Mouse (Mus musculus) gonadal fat pad, adult 2 months (tissue): ENCODE results near the gene Taf9. TPM values are rescaled to one million over a fixed set of nuclear protein-coding genes. Genes with fewer than 3 reads are reported as not detected.

Source experiments
- DNase-seq: peaks from one replicate; pipeline ENCODE4 v3.0.0-alpha.2; 2012; ENCODE audit warnings: low read depth
- polyA plus RNA-seq: library from polyadenylated mRNA; depleted of rRNA; stranded (reverse); fragments of >200 nt; gene quantifications from 2 replicates; pipeline ENCODE4 v1.2.3, GENCODE M21; 2012; rRNA removed

Taf9 gene
- polyA plus RNA-seq, 1 experiment, result 2.6 TPM

DNA sequence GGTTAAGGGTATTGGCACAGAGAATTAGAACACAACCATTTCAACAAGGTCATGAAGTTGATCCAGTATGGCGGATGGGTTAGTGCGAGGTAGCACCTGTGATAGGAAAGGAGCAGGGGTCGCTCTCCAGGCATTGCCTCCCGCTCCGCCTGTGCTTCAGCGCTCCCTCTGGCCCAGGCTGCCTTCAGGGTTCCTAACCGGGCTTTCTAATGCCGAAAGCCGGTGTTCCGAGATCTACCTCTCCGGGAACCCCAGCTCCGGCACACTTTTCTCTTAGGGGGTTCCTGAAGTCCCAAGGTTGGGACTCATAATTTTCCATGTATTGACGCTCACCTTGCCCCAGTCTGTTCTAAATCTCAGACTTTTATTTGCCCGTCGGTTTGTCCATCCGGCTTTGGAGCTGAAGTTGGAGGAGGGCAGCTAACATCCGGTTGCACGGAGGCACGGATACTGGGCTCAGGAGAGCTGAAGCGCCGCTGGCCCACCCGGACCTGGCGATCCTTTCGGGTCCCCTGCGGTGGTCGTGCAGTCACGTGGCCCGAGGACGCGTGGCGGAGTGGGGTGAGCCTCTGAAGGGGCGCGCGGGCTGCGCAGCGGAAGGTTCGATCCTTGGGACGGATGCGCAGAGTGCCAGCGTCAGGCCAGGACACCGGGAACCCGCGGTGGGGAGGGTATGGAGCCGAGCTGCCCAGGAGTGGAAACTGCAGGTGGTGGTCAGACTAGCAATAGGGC lies 18.1 kb downstream of the Taf9 start, which contains the start of gene Ccdc125:
Gene Ccdc125, plus strand, starts transcription at position 427 of the 732 bp plus-strand sequence.
- no peak for DNase-seq

GRCm38 (mm10) chr13:100670181-100670741 lies 18.9 kb downstream of the Taf9 start:
- no peak for DNase-seq

GRCm38 (mm10) chr13:100675936-100676635 lies 24.7 kb downstream of the Taf9 start:
- no peak for DNase-seq

DNA sequence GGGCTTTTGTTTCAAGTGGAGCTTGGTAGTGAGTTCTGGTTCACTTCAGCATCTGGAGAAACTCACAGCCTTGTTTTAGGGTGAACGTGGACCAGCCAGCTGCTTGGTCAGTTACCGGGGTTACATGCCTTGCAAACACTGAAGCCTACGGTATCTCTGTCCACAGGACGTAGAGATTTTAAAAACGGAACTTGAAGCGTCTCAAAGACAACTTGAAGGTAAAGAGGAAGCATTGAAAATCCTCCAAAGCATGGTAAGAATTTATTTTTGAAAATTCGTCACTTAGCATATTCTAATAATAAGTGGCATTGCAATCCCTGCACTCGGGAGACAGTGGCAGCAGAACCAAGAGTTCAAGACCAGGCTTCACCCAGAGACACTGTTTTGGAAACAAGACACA lies 30.2 kb downstream of the Taf9 start:
- no peak for DNase-seq

GRCm38 (mm10) chr13:100682837-100683236 lies 31.5 kb downstream of the Taf9 start:
- DNase-seq, result no peak

DNA sequence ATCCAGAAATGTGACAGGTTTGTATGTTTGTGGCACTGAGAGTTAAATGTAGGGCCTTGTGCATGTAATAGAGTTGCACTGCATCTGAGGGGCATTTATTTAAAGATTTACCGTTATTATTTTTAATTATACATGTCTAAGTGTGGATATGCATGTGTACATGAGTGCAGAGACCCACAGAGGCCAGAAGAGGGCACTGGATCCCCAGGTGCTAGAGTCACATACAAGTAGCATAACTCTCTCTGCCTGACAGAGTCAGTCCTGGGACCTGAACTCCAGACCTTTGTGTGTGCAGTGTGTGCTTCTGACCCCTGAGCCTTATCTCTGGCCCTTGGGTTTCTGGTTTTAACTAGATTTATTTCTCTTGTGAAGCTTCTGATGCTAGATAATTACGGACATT lies 33.0 kb downstream of the Taf9 start:
- DNase-seq, result no peak

DNA sequence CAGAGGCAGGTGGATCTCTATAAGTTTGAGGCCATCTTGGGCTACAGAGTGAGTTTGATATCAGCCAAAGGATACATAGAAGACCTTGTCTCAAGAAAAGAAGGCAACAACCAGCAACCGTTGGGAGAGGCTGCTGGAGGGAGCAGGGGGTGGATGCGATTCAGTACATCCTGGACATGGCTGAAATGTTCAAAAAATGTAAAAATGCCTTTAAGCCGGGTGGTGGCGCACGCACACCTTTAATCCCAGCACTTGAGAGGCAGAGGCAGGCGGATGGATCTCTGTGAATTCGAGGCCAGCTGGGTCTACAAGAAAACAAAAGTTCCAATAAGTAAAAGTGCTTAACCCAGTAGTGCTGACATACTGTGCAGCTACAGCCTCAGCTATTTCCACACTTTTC lies 36.1 kb downstream of the Taf9 start:
- DNase-seq, result no peak

GRCm38 (mm10) chr13:100697541-100697940 lies 46.2 kb downstream of the Taf9 start:
- DNase-seq, result no peak

DNA sequence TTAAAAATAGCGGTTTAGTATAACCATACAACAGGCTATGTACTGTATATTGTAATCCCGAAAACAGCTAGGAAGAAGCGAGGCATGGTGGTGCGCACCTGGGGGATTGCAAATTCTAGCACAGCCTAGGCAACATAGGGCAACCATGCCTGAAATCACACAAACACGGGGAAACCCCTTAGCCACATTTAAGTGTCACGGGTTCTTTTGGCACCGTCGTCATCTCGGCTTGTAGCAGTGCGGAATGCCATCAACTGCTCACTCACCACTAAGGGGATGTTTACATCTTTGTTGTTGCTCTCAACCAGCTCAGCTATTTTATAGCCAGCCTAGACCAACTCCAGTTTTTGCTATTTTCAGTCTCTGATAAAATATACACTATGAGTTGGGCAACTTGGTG lies 47.5 kb downstream of the Taf9 start:
- no peak for DNase-seq

GRCm38 (mm10) chr13:100703468-100703867 lies 52.1 kb downstream of the Taf9 start:
- no peak for DNase-seq

Other genes starting within 250 kb of the Taf9 start
- 0.54 and 0.94 TPM in 2 replicates for gene Naip1, start 198.7 kb upstream of the Taf9 start, polyA plus RNA-seq
- gene Gtf2h2, start 159.0 kb upstream of the Taf9 start, polyA plus RNA-seq, result 13.5 and 18.3 TPM in 2 replicates
- gene Ocln, start 98.9 kb upstream of the Taf9 start, polyA plus RNA-seq, result 10.0 and 12.8 TPM in 2 replicates
- 10.3 and 12.6 TPM in 2 replicates for gene Marveld2, start 34.6 kb upstream of the Taf9 start, polyA plus RNA-seq
- 50.3 and 61.2 TPM in 2 replicates for gene Ak6, start 600 bp upstream of the Taf9 start, polyA plus RNA-seq
- 5.5 and 5.8 TPM in 2 replicates for gene Rad17, start 528 bp upstream of the Taf9 start, polyA plus RNA-seq
- gene Ccdc125, start 18.1 kb downstream of the Taf9 start, polyA plus RNA-seq, result 2.2 and 3.5 TPM in 2 replicates
- gene Cdk7, start 79.4 kb downstream of the Taf9 start, polyA plus RNA-seq, result 19.7 and 20.7 TPM in 2 replicates
- 43.7 and 45.6 TPM in 2 replicates for gene Mrps36, start 93.1 kb downstream of the Taf9 start, polyA plus RNA-seq
- gene Cenph, start 124.3 kb downstream of the Taf9 start, polyA plus RNA-seq, result 0.38 and 0.45 TPM in 2 replicates
- 2.2 and 3.5 TPM in 2 replicates for gene Ccnb1, start 135.0 kb downstream of the Taf9 start, polyA plus RNA-seq
- 36.2 and 40.6 TPM in 2 replicates for gene Slc30a5, start 181.8 kb downstream of the Taf9 start, polyA plus RNA-seq